Mouse (Mus musculus) ES-Bruce4 (cell line): ENCODE data around the gene Rbm19.

Source experiments
- CTCF ChIP-seq: IDR thresholded peaks from one replicate; pipeline ENCODE4 v1.8.1; 2011; ENCODE audit warnings: low read depth, low read length
- EP300 ChIP-seq: IDR thresholded peaks from 2 replicates; pipeline ENCODE4 v1.6.1; 2011; ENCODE audit warnings: low read depth, low read length; ENCODE audit not compliant: insufficient read depth
- POLR2A ChIP-seq: IDR thresholded peaks from one replicate; pipeline ENCODE4 v1.8.1; 2011; ENCODE audit warnings: low read length; ENCODE audit not compliant: insufficient read depth

DNA sequence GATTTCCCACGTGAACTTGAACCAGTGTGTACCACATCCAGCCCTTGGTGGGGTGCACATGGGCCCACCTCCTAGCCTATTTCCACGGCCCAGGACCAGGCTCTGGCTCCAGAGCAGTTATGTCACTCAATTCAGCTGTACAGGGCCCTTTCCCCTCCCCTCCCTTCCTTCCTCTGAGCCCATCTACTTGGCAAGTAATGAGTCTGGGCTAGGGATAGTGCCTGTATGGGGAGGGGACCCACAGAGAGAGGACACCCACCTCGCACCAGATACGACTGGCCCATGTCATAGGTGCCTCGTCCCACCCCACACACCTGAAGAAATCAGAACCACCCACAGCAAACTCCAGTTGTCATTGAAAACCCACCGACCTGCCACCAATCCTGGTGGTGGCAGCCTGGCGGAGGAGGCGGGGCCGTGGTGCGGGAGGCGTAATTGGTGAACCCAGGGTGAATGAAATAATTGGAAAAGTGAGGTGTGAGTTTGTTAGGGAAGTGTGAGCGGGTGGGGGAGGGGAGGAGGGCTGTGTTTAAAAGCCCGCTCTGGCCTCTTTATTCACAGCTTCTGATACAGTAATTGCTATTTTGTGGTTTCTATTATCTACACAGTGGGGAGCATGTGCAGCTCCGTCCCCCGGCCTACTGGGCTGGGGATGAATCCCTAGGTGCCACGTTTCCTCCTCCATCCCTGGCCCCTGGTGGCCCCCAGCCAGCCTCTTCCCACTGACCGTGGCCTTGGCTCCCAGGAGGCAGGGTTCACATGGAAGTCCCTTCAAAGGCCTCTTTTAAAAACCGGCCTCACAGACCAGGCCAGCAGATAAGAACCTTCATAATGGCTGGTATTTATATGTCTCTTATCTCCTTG is 55.8 kb downstream of the Rbm19 start:
- TF ChIP-seq CTCF = no peak
- TF ChIP-seq POLR2A = no peak
- TF ChIP-seq EP300 = no peak
